Mouse (Mus musculus) limb, embryonic 11.5 days (tissue): ENCODE results near the gene Scg3. TPM values are rescaled to one million over a fixed set of nuclear protein-coding genes. Genes with fewer than 3 reads are reported as not detected.
"Not testable (repeated sequence)": the region's sequence is repeated elsewhere in the genome, so short reads cannot be mapped to it uniquely, and the experiment has no call there.

Source experiments
- ATAC-seq: fragments of 200-750 bp; cut with Nextera tagmentation; 2 replicates; pipeline ENCODE4 v1.8.0; 2017; ENCODE audit warnings: low read depth; ENCODE audit not compliant: insufficient number of reproducible peaks, low FRiP score, low TSS enrichment
- DNase-seq: peaks from one replicate; pipeline ENCODE4 v3.0.0-alpha.2; 2015; ENCODE audit warnings: low spot score
- H3K27ac ChIP-seq: fragments of 300-500 bp; sonication (generic); replicated peaks from 2 replicates; pipeline ENCODE4 v1.5.1; 2014; ENCODE audit warnings: low read depth, mild to moderate bottlenecking, low read length
- H3K27me3 ChIP-seq: fragments of 300-500 bp; sonication (generic); 2 replicates; pipeline ENCODE4 v1.6.1; 2014; ENCODE audit warnings: mild to moderate bottlenecking, low read length, mixed read lengths; ENCODE audit not compliant: control insufficient read depth, insufficient read depth
- H3K36me3 ChIP-seq: fragments of 300-500 bp; sonication (generic); 2 replicates; pipeline ENCODE4 v1.6.1; 2014; ENCODE audit warnings: mild to moderate bottlenecking, low read length, moderate library complexity, mixed read lengths; ENCODE audit not compliant: control insufficient read depth, insufficient read depth
- H3K4me1 ChIP-seq: fragments of 300-500 bp; sonication (generic); 2 replicates; pipeline ENCODE4 v1.6.1; 2014; ENCODE audit warnings: low read length, mixed read lengths; ENCODE audit not compliant: control insufficient read depth, insufficient read depth
- H3K4me2 ChIP-seq: fragments of 300-500 bp; sonication (generic); 2 replicates; pipeline ENCODE4 v1.6.1; 2014; ENCODE audit warnings: low read depth, mild to moderate bottlenecking, moderate library complexity; ENCODE audit not compliant: severe bottlenecking
- H3K4me3 ChIP-seq: fragments of 300-500 bp; sonication (generic); 2 replicates; pipeline ENCODE4 v1.5.1; 2014; ENCODE audit warnings: low read depth, low read length
- H3K9ac ChIP-seq: fragments of 300-500 bp; sonication (generic); 2 replicates; pipeline ENCODE4 v1.6.1; 2014; ENCODE audit warnings: mild to moderate bottlenecking, low read length
- H3K9me3 ChIP-seq: fragments of 300-500 bp; sonication (generic); 2 replicates; pipeline ENCODE4 v1.6.1; 2016; ENCODE audit warnings: low read length; ENCODE audit not compliant: control insufficient read depth
- WGBS: fragments of 180-500 bp; shearing (Covaris S2); extraction: QIAGEN DNeasy Blood & Tissue Kit; methylation state at CpG from one replicate; pipeline ENCODE4 v1.1.7; 2014; 5-methylcytosine and 5-hydroxymethylcytosine counted together
- polyA plus RNA-seq: library from polyadenylated mRNA; unstranded; fragments of >200 nt; fragmentation: Nextera tagmentation; extraction: Ambion mirVana; gene quantifications from 2 replicates; pipeline ENCODE4 v1.2.1, GENCODE M21; 2014

Scg3 gene
- polyA plus RNA-seq, 1 experiment from 2014 or later: 0.24 TPM

DNA sequence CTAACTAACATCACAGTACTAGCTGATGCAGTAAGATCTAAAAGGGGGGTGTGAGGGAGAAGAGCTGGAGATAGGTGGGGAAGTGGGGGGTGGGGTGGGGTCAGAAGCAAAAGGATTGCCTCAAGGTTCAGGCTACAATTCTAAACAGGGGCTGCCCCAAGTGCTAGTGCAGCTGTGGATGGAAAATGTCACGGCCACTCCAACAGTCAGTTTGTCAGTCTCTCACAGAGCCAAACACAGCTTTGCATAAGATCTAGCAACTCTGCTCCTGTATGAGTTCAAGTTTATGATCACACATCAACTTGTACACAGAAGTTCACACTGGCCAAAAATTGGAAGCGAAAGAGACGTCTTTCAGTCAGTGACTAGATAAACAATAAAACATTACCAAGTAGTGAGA is 62.4 kb downstream of the Scg3 start:
- 85% methylated on average over 3 of the region's 3 CpGs for WGBS
- ATAC-seq (no peak), DNase-seq (no peak)
- no peak overlapping the region for H3K9ac ChIP-seq
- H3K9me3 ChIP-seq: no peaks in the 10 kb centered on the region
- no peak overlapping the region for H3K27ac ChIP-seq
- no peaks in the 10 kb centered on the region for H3K36me3 ChIP-seq
- H3K4me3 ChIP-seq: no peak overlapping the region
- no peaks in the 10 kb centered on the region for H3K4me1 ChIP-seq
- H3K4me2 ChIP-seq: no peak overlapping the region
- H3K27me3 ChIP-seq: no peaks in the 10 kb centered on the region

DNA sequence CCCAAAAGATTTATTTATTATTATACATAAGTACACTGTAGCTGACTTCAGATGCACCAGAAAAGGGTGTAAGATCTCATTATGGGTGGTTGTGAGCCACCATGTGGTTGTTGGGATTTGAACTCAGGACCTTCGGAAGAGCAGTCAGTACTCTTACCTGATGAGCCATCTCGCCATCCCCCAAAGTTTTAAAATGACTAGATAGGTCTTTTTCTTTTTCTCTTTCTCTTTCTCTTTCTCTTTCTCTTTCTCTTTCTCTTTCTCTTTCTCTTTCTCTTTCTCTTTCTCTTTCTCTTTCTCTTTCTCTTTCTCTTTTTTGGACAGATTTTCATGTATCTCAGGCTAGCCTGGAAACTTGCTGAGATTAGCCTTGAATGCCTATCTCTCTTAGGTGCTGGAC is 64.1 kb downstream of the Scg3 start:
- H3K4me3 ChIP-seq, H3K27ac ChIP-seq, H3K27me3 ChIP-seq, H3K4me2 ChIP-seq, H3K9ac ChIP-seq, H3K36me3 ChIP-seq, H3K9me3 ChIP-seq, H3K4me1 ChIP-seq, DNase-seq, ATAC-seq: not testable (repeated sequence)
- WGBS: 88% methylated on average over 2 of the region's 2 CpGs

DNA sequence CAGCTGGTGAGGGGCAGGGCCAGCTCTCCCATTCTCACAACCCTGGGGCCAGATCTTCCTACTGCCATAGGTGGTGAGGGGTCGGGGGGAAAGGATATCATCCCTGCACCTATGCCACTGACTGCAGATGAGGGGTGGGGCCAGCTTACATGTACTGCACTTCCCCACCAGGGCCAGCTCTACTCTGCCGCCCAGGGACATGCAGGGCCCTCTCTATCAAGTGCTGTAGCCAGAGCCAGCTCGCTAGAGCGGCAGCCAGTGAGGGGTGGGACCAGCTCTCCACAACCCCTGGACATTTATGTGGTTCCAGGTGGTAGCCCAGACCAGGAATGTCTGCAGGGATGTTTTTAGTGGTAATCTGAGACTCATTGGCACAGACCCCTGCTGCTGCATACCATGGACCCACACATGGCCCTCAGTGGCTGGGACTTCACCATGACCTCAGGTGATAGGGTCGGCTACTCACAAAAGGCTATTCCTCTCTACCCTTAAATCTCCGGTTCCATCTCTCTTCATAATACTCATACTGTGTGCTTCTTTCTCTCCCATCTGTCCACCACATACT is 64.9 kb downstream of the Scg3 start:
- no peak overlapping the region for H3K4me3 ChIP-seq
- no peak overlapping the region for H3K9ac ChIP-seq
- 61% methylated on average over 6 of the region's 6 CpGs for WGBS
- no peak overlapping the region for H3K4me2 ChIP-seq
- DNase-seq (no peak), ATAC-seq (peak; percentile 74)
- H3K36me3 ChIP-seq: no peaks in the 10 kb centered on the region
- H3K27ac ChIP-seq: no peak overlapping the region
- H3K4me1 ChIP-seq: no peaks in the 10 kb centered on the region
- no peaks in the 10 kb centered on the region for H3K27me3 ChIP-seq
- H3K9me3 ChIP-seq: no peaks in the 10 kb centered on the region

DNA sequence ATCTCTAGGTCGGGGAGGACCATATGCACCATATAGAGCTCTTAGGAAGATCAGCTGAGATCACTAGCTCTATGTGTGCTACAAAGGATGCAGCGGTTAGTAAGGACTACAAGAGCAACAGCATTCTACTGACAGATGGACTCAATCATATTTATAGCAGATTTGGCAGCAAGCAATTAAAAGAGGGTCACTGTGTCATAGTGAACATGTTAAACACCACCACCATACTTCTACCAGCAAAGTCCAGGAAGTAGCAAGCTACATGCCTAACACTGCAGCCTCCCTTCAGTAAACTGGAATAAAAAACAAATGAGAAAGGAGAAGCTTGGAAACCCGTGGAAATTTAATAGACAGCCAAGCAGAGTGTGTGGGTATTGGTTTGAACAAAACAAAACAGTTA is 67.3 kb downstream of the Scg3 start:
- no peak overlapping the region for H3K4me2 ChIP-seq
- H3K4me1 ChIP-seq: no peaks in the 10 kb centered on the region
- DNase-seq (no peak), ATAC-seq (no peak)
- H3K36me3 ChIP-seq: no peaks in the 10 kb centered on the region
- no peak overlapping the region for H3K27ac ChIP-seq
- no peak overlapping the region for H3K9ac ChIP-seq
- no peak overlapping the region for H3K4me3 ChIP-seq
- no peaks in the 10 kb centered on the region for H3K9me3 ChIP-seq
- WGBS: 71% methylated on average over 3 of the region's 3 CpGs
- H3K27me3 ChIP-seq: no peaks in the 10 kb centered on the region

DNA sequence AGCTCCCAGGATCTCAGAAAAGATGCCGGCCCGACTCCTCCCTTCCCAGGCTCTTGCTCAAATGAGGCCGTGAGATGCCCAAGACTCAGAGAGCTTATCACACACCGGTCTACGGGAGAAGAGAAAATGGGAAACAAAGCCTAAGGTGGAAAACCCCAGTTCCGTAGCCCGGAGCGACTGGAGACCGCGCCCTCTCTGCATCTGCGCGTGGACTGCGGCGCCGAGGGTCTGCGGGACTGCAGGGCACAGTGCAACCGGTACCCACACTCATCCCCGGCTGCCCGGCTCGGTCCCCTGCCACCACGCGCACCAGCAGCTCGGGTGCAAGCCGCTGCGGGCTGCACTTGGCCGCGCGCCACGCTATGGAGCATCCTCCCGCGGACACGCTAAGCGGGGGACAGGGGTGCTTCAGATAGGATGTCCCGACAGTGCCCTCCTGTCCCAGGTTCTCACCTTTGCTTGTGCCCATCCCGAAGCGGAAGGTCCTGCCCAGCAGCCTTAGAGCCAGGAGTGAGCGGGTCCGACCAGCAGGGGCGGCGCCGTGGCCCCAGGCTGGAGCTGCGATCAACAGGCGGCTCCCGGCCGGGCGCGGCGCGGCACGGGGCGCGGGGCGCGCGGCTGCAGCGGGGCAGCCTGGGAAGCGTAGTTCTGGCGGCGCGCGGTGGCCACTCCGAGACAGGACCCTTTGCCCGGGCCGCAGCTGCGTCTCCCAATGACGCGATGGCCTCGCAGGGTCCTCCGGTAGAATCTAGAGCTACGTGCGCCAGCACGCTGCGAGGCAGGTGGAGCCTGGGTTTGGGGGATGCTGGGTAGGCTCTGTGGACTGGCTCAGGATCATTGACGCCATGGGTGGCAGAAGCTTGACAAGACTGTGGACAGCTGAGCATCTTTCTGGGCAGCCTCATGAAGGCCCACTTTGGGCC is 73.0 kb downstream of the Scg3 start, which contains the start of gene Tmod2:
Gene Tmod2 (minus strand): TSS at position 755 of the 923 bp plus-strand sequence.
- Histone ChIP-seq H3K9me3 (no peaks in the 10 kb centered on the region), H3K27ac (no peak within 1 kb of the TSS), H3K9ac (peak within 1 kb of the TSS; percentile 79), H3K4me2 (peak within 1 kb of the TSS; percentile 90), H3K4me3 (peak within 1 kb of the TSS; percentile 86), H3K36me3 (no peaks in the 10 kb centered on the region), H3K27me3 (no peaks in the 10 kb centered on the region), H3K4me1 (no peaks in the 10 kb centered on the region)
- DNase-seq (peak; percentile 83), ATAC-seq (peak; percentile 92)
- under 1% methylated on average over 74 of the region's 74 CpGs for WGBS

DNA sequence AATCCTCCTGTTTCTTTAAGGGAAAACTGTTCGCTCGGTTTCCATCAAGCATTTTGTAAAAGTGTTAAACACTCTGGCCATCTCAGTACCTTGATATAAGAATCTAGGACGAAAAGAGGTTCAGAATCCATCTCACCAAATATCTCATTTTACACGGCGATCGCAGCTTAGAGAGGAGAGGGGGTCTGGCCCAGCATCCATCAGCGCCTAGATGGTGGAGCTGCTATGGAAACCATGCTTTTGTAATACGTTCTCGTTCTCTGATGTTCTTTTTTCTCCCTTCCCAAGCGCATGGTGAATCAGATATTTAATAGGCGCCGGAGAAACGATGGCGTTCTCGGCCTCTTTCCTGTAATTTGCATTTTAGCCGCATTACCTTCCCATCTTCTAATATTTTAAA is 73.9 kb downstream of the Scg3 start:
- H3K9ac ChIP-seq: no peak overlapping the region; the same call in 1 of the 2 replicates

DNA sequence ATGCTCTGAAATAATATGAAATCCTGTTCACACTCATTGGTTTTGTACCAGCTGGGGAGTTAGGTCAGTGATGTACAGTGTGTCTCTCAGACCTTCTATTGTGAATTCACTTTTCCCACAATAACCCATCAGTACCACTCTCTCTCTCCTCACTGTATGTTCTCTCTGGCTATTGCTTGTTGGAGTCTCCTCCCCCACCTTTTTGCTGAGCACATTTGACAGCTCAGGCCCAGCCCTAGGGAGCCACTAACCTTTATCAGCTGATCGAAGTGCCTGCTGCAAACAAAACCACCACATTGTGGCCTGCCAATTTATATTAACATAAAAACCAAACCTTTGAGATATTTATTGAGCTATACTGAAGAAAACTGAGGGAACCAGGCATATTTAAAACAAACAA is 74.4 kb downstream of the Scg3 start:
- no peak overlapping the region for H3K4me2 ChIP-seq
- H3K4me1 ChIP-seq: no peaks in the 10 kb centered on the region
- H3K36me3 ChIP-seq: no peaks in the 10 kb centered on the region
- H3K27ac ChIP-seq: no peak overlapping the region
- no peak overlapping the region for H3K9ac ChIP-seq
- ATAC-seq: no peak
- H3K4me3 ChIP-seq: no peak overlapping the region
- H3K9me3 ChIP-seq: no peaks in the 10 kb centered on the region
- 69% methylated on average over 1 of the region's 1 CpGs for WGBS
- H3K27me3 ChIP-seq: no peaks in the 10 kb centered on the region
- DNase-seq: no peak

More for the DNA sequence above, 73.9 kb downstream of the Scg3 start:
- DNase-seq (peak; percentile 33), ATAC-seq (no peak)
- Histone ChIP-seq H3K4me1 (no peaks in the 10 kb centered on the region), H3K4me3 (peak overlapping the region; percentile 86), H3K36me3 (no peaks in the 10 kb centered on the region), H3K27me3 (no peaks in the 10 kb centered on the region), H3K4me2 (peak overlapping the region; percentile 90), H3K9me3 (no peaks in the 10 kb centered on the region), H3K27ac (no peak overlapping the region)
- 22% methylated on average over 16 of the region's 16 CpGs for WGBS

DNA sequence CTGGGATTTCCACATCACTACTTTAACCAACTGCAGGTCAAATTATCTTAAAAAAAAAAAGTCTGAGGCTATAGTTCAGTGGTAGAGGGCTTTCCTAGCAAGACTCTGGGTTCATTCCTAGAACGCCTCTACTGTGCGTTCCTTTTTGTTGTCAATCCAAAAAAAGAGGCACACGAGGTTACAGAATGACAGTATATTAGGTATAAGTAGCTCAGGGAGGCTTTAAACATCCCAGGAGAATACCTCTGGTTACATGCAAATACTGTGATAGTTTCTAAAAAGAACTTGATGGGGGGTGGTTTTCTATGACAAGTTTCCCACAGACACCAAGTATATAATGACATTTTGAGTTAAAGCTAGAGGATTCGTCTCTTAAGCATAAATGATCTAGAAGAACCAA is 76.4 kb downstream of the Scg3 start:
- no peak overlapping the region for H3K4me2 ChIP-seq
- H3K9ac ChIP-seq: no peak overlapping the region
- no peaks in the 10 kb centered on the region for H3K4me1 ChIP-seq
- H3K27me3 ChIP-seq: no peaks in the 10 kb centered on the region
- no peak overlapping the region for H3K4me3 ChIP-seq
- 90% methylated on average over 4 of the region's 4 CpGs for WGBS
- no peak overlapping the region for H3K27ac ChIP-seq
- ATAC-seq (no peak), DNase-seq (no peak)
- no peaks in the 10 kb centered on the region for H3K9me3 ChIP-seq
- no peaks in the 10 kb centered on the region for H3K36me3 ChIP-seq
